Mouse (Mus musculus) lung, postnatal 14 days (tissue): ENCODE results near the gene Tprgl.

Source experiments
- DNase-seq: peaks from one replicate; pipeline ENCODE4 v3.0.0; 2021

Gene Tprgl

DNA sequence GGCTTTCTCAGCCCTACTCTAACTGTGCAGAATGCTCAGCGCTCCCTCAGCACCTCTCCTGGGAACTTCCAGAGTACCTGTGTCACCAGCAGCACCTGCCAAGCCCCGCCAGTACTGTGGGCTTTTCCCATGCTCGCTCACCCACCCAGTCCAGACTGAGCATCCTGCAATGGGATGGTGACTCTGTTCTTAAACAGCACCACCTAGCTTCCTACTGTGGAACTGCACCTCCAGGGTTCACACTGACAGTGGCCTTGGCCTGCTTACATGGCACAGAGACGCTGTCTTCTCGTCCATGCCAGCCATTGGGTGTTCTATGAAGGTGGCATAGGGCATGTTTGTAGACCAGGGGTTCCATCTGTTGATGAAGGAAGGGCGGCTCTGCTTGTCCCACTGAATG lies 1.5 kb downstream of the Tprgl start:
- DNase-seq, result peak; percentile 90

DNA sequence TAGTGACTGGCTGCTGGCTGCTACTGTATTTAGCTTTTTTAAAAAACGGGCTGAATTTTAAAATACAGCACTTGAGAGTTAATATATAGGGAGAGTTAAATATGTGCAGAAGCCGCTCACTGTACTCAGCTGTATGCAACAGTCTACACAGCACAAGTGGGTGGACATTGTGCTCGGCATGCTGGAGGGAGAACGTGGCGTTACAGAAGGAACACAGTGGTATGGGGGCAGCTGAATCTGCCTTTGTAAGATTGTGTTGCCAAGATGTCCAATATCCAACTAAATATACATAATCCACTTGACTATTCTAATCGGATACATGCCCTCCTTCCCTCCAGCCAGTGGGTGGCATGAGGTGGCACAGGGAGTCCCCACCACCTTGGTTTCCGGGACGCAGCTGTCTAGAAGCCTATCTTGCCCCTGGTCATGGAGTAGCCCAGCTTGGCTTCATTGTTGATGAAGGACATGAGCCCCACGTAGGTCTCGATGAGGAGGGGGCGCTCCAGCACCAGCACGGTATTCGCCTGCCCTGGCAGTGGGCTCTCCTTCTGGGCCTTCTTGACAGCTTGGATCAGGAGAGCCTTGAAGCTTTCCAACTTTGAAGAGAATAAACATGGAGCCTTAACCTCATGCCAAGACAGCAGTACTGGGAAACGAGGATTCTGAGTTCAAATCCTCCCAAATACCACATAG lies 2.4 kb downstream of the Tprgl start:
- DNase-seq, result no peak

DNA sequence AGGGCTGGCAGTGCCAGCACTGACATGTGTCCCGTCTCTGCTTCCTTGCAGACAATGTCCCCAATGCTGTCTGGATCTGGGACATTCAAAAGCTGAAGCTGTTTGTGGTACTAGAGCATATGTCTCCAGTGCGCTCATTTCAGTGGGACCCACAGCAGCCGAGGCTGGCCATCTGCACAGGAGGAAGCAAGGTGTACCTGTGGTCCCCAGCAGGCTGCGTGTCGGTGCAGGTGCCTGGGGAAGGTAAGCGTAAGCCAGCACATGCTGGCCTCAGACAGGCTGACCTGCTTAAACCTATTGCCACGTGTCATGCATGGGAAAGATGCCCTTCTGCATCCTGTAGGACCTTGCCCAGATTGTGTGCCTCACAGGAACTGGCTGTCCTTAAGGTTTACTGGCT lies 4.4 kb downstream of the Tprgl start:
- no peak for DNase-seq

DNA sequence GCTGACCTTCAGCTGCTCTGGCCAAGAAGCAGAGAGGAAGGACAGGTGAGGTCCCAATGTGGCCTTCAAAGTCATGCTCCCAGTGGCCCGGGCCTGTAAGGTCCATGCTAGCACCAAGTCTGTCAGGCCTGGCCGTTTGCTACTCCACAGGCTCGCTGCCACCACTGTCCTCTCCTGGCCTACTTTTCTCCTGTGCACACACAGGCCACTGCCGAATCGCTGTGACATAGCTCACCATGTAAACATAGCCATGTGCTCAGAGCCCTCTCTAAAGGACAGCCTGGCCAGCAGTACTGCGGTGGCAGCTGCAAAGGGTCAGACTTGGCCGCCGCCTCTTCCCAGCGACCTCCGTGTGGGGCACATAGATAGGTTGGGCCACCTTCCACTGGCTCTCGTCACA lies 6.4 kb downstream of the Tprgl start:
- DNase-seq, result no peak

DNA sequence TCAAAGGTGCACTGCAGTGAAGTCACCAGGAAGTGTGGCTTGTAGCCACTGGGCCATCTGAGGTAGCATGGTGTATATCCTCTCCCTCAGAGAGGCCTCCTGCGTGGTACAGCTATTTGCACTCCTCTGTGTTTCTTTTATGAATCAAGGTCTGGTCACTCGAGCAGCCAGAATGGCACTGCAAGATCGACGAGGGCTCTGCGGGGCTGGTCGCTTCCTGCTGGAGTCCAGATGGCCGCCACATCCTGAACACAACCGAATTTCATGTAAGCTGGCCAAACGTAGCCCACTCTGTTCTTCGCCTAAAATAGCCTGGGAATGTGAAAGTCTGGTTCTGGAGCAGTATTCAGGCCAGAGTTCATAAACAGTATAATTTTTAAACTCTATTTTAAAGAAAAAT lies 14.1 kb downstream of the Tprgl start:
- DNase-seq, result no peak

DNA sequence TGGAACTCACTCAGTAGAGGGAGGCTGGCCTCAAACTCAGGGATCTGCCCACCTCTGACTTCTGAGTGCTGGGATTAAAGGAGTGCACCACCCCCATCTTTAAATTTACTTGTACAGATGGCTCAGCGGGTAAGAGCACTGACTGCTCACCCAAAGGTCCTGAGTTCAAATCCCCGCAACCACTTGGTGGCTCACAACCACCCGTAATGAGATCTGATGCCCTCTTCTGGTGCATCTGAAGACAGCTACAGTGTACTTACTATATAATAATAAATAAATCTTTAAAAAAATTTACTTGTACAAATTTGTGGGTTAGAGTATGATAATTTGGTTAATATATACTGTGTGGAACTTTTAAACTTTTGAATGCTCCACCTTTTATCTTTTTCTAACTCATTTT lies 15.8 kb downstream of the Tprgl start:
- DNase-seq, result no peak

DNA sequence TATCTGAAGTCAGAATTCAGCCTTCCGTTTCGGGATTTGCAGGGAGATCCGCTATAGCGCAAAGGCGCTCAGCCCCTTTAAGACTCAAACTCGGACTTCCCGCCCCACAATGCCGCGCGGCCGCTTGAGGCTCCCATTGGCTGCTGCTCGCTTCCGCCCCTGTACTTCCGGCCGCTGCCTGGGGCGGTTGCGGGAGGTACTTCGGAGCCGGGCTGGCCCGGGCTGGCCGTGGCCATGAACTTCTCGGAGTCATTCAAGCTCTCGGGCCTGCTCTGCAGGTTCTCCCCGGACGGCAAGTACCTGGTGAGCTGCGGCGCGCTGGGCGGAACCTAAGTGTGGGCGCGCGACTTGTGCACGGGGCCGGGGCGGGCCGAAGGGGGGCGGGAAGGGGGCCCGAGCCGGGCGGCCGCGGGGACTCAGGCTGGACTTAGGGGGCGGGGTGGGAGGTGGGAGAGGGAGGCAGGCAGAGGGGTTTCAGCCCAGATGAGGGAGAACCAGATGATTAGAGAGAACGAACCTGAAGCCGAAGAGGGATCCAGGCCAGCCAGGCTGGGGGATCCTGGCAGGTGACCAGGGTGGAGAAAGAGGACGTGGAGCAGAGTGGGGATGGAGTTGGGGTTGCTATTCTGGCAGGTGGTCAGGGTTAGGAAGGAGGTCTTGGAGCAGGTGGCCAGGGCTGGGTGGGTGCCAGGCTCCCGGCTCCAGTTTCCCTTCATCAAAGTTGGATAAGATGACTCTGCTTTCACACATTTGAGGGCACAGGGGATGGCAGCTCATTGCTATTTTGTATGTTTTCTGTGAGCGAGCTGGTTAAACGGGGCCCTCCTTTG lies 18.0 kb downstream of the Tprgl start, which contains the start of gene Wrap73:
Wrap73 (plus strand) TSS at position 162 of the 830 bp plus-strand sequence.
- peak; percentile 88 for DNase-seq

DNA sequence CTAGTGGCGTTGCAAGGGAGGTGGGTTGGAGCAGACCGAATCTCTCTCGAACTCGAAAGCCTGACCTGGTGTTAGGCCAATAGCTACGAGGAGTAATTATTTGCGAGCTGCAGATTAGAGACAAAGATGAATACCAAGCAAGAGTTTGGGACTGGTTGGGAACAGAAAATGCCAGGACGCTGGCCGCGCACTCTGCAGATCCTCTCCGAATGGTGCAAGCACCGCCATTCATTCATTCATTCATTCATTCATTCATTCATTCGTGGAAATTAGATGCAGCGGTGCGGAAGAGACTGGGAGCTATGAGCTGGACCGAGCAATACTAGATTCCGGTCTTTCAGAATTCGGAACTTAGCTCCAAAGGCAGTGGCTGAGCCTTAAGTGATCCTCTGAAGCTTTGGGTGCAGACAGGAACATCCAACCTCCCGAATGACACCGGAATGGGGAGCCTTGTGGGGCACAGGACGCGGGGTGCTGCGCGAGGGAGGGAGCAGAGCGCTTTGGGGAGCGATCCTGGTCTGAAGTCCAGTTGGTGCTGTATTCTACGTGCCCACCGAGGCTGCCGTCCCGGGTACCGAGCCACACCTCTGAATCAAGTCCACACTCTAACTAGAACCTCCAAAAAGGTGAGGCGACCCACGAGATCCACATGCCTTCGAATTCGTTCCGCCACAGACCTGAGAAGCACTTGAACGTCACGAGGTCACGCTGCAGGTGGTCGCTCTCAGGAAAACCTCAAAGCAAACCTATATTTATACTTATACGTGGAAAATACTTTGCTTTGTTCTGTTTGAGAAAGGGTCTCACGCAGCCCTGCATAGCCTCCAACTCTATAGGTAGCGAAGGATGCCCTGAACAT lies 19.2 kb downstream of the Tprgl start:
- no peak for DNase-seq

DNA sequence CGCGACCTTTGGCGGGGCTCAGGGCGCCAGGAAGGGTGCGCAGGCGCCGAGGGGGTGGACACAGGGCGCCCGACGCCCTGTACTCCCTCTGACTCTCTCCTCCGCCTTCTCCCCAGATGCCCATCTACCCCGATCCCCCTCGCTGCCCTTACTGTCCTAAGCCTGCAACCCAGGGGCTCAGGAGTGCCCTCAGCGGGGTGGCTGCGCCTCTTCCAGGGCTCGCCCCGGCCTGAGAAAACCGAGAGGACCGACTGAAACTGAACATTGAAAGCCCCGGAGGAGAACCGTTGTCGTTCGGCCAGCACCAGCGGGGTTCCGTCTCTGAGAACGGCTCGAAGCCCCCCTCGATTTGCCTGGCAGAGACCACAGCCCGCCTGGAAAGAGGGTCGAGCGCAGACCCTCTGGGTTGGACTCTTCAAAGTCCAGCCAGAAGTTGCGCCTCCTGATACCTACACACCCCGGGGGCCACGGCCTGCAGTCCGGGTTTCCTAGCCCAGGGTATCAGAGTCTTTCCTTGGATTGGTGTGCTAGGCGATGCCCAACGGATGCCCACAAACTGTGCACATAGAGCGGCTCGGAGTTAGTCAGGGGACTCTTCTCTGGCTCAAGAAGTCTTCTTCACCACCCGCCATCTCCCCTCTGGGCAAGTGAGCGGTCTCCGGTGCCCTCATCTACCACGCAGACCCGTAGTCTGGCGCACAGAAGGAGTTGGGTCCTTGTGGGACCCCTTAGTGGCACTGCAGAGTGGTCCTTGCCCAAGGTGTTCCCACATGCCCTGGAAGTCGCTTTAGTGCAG lies 20.1 kb downstream of the Tprgl start:
- DNase-seq, result no peak

DNA sequence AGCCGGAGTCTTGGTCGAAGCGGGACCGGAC lies 20.5 kb downstream of the Tprgl start, which contains the start of gene Trp73:
Trp73 (minus strand) TSS at position 27 of the 31 bp plus-strand sequence.
- DNase-seq, result no peak

DNA sequence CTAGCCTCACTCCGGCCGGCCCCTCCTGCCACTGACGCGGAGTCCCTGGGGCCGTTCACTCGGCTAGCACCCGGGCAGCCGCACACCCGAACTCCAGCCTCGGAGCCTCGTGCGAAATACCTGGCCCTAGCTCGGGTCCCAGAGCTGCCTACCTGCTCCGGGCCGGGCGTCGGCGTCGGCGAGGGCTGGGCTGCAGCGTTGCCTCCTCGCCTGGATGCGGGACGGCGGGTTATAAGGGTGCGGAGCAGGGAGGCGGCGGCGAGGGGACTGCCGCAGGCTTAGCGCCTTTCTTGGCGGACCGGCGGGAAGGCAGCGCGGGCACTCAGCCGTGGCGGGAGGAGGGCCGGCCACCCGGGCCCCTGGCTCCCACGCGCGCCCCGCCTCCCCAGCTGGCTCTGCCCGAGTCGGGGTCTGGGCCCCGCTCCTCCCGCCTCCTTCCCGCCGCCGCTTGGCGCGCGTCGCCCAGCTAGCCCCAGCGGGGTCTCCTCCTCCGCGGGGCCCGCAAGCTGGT lies 20.7 kb downstream of the Tprgl start:
- no peak for DNase-seq

DNA sequence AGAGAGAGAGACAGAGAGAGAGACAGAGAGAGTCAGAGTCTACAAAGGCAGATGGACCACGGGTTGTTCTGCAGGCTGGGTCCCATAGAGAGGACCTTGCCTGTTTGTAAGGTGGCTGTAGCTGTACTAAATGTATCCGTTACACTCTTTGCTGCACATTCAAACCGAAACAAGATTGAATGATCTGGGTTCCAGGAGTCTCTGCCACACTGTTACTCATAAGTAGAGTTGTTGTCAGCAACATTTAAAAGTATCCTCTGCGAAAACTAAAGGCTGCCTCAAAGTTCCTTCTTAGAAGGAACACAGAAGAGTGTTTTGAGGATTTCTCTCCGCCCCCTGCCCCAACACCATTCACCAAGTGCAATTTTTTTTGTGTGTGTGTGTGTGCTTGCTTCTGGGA lies 23.3 kb downstream of the Tprgl start:
- no peak for DNase-seq

DNA sequence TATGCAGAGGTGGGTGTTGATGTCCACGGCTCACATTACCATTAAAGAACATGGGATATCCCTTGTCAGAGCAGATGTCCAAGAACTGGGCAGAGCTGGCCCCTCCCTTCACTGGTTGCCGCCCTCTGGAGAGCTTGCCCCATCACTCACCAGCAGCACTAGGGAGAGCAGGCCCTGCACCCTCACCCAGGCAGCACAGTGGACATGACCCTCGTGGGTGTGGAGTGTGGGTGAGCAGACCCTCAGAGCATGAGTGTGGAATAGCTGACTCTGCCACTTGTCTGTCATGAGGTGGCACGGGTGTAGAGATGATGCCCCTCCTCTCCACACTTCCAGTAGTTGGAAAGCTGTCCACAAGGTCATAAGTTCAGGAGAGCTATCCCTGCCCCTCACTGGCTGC lies 25.7 kb downstream of the Tprgl start:
- no peak for DNase-seq

DNA sequence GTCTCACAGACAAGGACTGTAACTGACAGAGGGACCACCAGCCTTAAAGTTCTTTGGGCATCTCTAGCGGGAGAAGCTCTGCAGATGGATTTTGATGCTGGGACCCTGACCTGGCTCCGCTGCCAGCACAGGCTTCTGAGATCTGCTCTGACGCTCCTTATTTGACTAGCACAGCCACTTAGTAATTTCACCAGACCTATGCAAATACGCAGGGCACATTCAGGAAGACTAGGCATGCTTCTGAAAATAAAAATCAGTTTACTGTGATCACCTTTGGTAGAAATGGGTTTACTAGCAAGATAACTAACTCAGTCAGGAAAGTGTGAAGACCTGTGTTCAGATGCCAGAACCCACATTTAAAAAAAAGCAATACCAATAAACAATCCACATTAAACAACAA lies 28.6 kb downstream of the Tprgl start:
- no peak for DNase-seq

DNA sequence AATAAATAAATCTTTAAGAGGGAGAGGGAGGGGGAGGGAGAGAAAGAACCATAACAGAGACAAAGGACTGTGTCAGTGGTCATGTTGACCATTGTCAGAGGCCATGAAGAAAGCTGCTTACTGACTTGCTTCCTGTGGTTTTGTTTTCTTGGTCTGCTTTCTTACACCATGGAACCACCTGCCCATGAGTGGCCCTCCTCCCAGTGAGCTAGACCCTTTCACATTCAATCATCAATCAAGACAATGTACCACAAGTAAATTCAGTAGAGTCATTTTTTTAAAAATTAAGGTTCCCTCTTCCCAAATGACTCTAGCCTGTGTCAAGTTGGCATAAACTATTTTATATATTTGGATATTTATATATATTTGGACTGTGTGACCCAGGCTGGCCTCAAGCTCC lies 30.5 kb downstream of the Tprgl start:
- no peak for DNase-seq

DNA sequence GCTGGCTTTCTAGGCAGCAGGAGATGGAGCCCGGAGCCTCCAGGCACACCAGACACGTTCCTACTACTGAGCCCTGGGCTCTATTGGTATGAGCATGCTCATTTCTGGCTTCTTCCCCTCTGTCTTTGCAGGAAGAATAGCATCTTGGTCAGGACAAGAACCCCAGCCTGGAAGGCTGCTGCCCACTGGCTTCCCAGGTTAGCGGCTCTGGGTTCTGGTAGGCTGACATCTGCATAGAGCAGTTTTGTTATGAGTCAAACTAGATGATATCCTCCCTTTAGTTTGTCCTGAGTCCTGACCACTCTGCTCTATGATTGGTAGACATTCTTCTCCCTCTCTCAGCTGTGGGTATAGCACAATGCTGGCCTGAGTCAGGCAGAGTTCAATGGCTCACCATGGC lies 33.2 kb downstream of the Tprgl start:
- DNase-seq, result no peak

DNA sequence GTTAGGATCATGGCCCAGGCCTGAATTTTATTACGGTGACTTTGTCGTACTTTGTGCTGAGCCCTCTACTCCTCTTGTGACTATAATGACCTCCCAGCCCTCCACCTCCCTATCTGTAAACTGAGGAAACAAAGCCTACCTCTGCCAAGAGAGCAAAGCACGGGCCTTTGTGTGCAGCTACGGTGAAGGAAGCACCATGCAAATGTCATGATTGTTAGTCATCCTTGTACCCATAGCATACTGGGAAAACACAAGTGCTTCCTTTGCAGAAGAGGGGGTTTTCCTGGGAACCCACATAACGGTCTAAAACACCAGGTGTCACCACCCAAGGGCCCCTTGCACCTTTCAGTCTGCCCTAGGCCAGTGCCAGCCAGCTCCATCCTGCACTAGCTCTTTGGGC lies 35.3 kb downstream of the Tprgl start:
- DNase-seq, result no peak

DNA sequence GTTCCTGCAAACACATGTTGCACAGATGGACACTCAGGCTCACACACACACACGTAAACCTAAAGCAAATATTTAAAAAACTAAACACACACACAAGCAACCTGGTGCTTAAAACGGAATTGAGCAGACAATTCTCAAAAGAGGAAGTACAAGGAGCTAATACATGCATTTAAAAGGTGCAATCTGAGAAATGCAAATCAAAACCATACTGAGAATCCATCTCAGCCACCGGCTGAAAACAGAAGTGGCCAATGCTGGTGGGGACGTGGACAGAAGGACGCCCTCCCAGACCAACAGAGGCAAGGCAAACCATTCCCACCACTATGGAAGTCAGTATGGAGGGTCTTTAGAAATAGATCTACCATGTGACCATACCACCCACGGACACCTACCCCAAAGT lies 36.9 kb downstream of the Tprgl start:
- DNase-seq, result no peak

DNA sequence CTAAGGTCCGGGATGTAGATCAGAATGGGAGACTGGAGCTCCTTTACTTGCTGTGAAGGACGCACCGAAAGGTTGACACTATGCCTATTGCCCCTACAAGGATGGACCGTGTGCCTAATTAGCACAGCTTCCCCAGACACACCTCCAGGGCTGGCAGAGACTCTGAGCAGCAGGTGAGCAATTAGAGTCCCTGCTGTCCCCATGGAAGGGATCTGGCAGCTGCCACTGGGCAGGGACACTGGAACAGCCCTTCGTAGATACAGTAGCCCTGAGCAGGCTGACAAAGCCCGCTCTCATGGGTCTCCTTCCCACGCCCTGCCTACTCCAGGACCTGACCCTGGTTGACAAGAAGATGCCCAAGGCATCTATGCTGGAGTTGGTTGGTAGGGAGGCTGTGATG lies 38.1 kb downstream of the Tprgl start:
- no peak for DNase-seq

DNA sequence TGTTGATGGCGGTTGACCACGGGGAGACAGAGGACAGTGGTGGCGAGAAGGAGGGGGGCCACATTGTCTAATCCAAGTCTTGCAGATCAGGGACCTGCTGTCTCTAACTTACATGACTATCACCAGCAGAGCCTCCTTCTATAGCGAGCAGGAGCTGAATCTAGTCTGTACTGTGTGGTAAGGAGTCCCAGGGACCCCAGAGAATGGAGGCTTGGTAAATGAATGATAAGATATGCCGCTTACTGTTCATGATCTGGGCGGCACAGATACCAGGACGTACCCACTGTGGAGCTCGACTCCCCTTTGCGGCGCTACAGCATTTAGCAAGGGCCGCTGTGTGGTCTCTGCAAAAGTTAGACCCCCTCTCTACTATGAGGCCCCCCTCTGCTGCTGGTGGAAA lies 38.7 kb downstream of the Tprgl start:
- DNase-seq, result no peak

DNA sequence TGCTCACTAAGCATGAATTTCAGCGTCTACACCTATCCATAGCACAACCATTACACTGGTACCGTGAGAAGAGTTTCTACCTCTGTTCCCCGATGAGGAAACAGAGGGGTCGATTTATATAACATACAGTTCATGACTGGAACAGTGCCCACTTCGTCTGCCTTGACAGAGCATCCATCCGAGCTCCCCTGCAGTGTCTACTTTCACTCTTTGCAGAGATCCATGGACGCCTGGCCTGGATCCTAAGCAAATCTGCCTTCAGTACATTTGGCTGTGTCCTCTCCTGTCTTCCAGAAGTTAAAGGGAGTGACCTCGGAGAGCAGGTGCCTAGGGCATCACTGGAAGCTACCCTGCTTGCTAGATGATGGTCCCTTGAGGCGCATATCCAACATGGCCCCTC lies 41.3 kb downstream of the Tprgl start:
- no peak for DNase-seq

DNA sequence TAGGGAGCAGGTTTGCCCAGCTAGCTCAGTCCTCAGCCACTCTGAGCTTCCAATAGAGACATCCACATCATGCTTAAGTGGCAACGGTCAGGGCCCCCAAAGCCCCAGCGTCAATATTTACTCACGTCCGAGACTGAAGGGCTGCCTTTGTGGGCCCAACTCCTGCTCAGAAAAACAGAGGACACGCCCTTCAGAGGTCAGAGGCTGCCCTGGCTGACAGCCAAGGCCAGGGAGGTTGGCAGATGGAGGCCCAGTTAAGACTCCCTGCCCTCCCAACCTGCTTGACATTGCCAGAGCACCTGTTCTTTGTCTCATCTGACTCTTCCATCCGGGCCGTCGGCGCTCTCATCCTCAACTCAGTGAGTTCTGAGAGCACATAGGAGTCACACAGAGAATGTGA lies 41.7 kb downstream of the Tprgl start:
- no peak for DNase-seq

DNA sequence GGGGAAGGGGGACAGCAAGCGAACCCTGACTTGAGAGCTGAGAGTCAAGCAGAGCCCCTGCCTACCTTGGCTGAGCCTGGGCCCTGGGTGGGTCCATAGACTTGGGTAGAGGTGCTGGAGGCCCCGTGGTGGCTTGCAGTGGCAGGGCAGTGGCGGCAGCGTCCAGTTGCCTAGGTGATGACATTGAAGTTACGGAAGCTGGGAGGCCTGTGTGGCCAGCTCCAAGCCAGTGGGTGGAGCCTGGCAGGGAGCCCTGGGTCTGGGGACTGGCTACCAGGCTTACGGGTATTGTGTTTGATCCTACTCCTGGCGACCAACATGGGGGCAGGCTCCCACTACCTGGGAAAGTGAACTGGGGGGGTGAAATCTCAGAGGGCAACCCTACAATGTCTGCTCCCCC lies 44.0 kb downstream of the Tprgl start:
- no peak for DNase-seq
